Mouse (Mus musculus) splenic B cell, adult 2 months (primary cell): ENCODE results near the gene Pik3r3.
A peak's percentile ranks its signal among the peaks of the same experiment; 100 is the strongest.

ENCODE experiments used
- DNase-seq: peaks from one replicate; pipeline ENCODE4 v3.0.0-alpha.2; 2011; ENCODE audit warnings: low read depth, low spot score
- H3K27me3 ChIP-seq: 2 replicates; pipeline ENCODE4 v1.6.1; 2012; ENCODE audit warnings: mild to moderate bottlenecking, low read length, moderate library complexity, mixed read lengths; ENCODE audit not compliant: control insufficient read depth, poor library complexity, insufficient read depth, severe bottlenecking
- H3K36me3 ChIP-seq: 2 replicates; pipeline ENCODE4 v1.6.1; 2012; ENCODE audit warnings: mild to moderate bottlenecking, low read length, moderate library complexity, mixed read lengths; ENCODE audit not compliant: control insufficient read depth, poor library complexity, insufficient read depth, severe bottlenecking

Pik3r3 gene

GRCm38 (mm10) chr4:116268220-116268619, 46.8 kb downstream of the Pik3r3 start:
- no peak for DNase-seq
- no peaks in the 10 kb centered on the region for H3K27me3 ChIP-seq

GRCm38 (mm10) chr4:116282211-116282610, 60.8 kb downstream of the Pik3r3 start:
- no peaks in the 10 kb centered on the region for H3K27me3 ChIP-seq
- DNase-seq, result peak; percentile 31
- H3K36me3 ChIP-seq, result no peaks in the 10 kb centered on the region

More at GRCm38 (mm10) chr4:116268220-116268619, 46.8 kb downstream of the Pik3r3 start:
- no peaks in the 10 kb centered on the region for H3K36me3 ChIP-seq

- DNase-seq, result no peak
- H3K27me3 ChIP-seq, result no peaks in the 10 kb centered on the region; the same call in 1 of the 2 replicates
Observed at GRCm38 (mm10) chr4:116291561-116291960, 70.1 kb downstream of the Pik3r3 start.

DNA sequence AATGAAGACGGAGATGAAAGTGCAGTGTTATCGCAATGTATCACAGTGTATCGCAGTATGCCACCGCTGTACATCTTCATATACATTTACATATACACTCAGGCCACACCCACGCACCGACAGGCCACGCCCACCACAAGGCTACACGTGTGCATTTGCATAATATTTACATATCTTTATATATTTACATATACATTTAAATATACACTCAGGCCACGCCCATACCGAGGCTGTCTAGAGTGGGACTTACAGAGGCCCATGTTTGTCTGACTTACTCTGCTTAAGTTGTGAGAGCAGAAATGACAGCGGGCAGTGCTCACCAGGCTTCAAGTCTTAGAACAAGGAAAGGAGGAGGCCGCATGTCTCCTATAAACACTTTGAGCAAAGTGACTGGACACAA, 71.9 kb downstream of the Pik3r3 start:
- Histone ChIP-seq H3K36me3 (no peaks in the 10 kb centered on the region), H3K27me3 (no peaks in the 10 kb centered on the region; the same call in 1 of the 2 replicates)
- DNase-seq, result no peak

More at GRCm38 (mm10) chr4:116291561-116291960, 70.1 kb downstream of the Pik3r3 start:
- no peaks in the 10 kb centered on the region for H3K36me3 ChIP-seq

DNA sequence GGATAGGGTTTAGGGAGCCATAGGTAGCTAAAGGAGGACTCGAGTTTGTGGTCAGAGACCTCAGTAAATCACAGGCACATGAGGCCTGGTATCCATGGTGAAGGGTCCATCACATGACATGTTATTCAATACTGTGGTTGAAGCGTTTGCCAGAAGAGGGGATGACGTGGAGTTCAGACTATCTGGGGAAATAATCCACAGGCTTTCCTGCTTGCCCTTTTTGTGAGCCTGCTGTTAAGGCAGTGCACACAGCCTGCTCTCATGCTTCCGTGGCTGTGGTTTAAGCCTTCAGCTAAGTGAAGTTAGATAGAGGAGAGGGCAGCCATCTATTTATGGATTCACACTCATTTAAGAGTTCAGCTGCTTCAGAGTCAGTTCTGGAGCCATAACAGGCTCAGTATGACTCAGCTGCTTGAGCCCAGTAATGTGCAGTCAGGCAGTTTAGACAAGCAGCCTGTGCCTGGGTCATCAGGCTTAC, 79.5 kb downstream of the Pik3r3 start:
- DNase-seq, result no peak
- Histone ChIP-seq H3K27me3 (no peaks in the 10 kb centered on the region; the same call in 1 of the 2 replicates), H3K36me3 (no peaks in the 10 kb centered on the region)

GRCm38 (mm10) chr4:116304551-116304950, 83.1 kb downstream of the Pik3r3 start:
- Histone ChIP-seq H3K27me3 (no peaks in the 10 kb centered on the region), H3K36me3 (no peaks in the 10 kb centered on the region; the same call in 1 of the 2 replicates)
- DNase-seq, result no peak

DNA sequence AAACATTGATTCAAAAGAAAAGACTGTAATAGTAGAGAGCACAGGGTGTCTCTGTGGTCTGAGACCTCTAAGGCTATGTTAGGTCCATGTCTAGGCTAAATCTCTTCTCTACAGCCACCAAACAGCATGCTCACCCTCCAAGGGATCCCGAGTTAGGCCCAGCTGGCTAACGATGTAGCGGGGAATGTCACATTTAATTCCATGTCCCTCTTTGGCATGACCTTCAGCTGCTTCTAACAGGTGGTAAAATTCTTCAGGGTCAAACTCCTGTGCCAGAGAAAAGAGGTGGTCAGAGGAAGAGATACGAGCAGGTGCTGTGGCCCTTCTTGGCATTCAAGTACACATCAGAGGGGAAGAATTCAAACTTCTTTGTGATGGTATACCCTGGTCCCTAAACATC, 96.2 kb downstream of the Pik3r3 start:
- DNase-seq, result no peak
- 0 out of 2 replicates have a peak, but pooled peaks cover 3% of the 10 kb centered on the region for H3K36me3 ChIP-seq
- no peaks in the 10 kb centered on the region for H3K27me3 ChIP-seq

- DNase-seq, result no peak
- no peaks in the 10 kb centered on the region for H3K27me3 ChIP-seq
- peaks cover 2% of the 10 kb centered on the region; the same call in 1 of the 2 replicates for H3K36me3 ChIP-seq
Observed at GRCm38 (mm10) chr4:116322127-116322526, 100.7 kb downstream of the Pik3r3 start.

- no peak for DNase-seq
- no peaks in the 10 kb centered on the region for H3K27me3 ChIP-seq
- H3K36me3 ChIP-seq, result peaks cover 2% of the 10 kb centered on the region; the same call in 1 of the 2 replicates
Observed at GRCm38 (mm10) chr4:116329256-116329655, 107.8 kb downstream of the Pik3r3 start.

DNA sequence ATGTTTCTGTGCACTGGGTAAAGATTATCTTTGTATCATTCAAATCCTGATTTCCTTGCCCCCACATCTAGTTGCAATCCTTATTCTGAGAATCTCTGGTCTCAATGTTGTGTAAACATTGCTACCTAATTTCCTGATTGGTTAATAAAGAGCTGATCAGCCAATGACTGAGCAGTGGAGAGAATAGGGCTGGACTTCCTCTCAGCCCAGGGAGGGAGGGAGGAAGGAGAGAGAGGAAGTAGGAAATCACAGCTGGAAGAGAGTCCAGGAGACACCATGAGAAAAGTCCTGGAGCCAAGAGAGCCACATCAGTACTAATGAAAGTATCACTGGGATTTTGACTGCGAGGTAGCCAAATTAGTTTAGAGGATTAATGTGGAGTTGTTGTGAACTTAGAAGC, 114.9 kb downstream of the Pik3r3 start:
- H3K36me3 ChIP-seq, result no peaks in the 10 kb centered on the region
- DNase-seq, result no peak
- no peaks in the 10 kb centered on the region for H3K27me3 ChIP-seq

- peak; percentile 65 for DNase-seq
- Histone ChIP-seq H3K36me3 (no peaks in the 10 kb centered on the region), H3K27me3 (no peaks in the 10 kb centered on the region)
Observed at GRCm38 (mm10) chr4:116342119-116342518, 120.7 kb downstream of the Pik3r3 start.

GRCm38 (mm10) chr4:116352496-116352895, 131.1 kb downstream of the Pik3r3 start:
- no peaks in the 10 kb centered on the region for H3K36me3 ChIP-seq
- DNase-seq, result no peak
- H3K27me3 ChIP-seq, result no peaks in the 10 kb centered on the region
